Mouse (Mus musculus) kidney, postnatal 0 days (tissue): Measurements from ENCODE around the gene Sdc3. TPM values are rescaled to one million over a fixed set of nuclear protein-coding genes. Genes with fewer than 3 reads are reported as not detected.

Source experiments
- ATAC-seq: fragments of 200-750 bp; cut with Nextera tagmentation; replicated peaks from 2 replicates; pipeline ENCODE4 v1.8.0; 2017; ENCODE audit warnings: low read depth, moderate number of reproducible peaks, moderate TSS enrichment, moderate library complexity; ENCODE audit not compliant: low FRiP score
- DNase-seq: peaks from one replicate; pipeline ENCODE4 v3.0.0-alpha.2; 2016; ENCODE audit warnings: low spot score
- H3K27ac ChIP-seq: fragments of 300-500 bp; sonication (generic); 2 replicates; pipeline ENCODE4 v1.5.1; 2014; ENCODE audit warnings: mild to moderate bottlenecking
- H3K27me3 ChIP-seq: fragments of 300-500 bp; sonication (generic); 2 replicates; pipeline ENCODE4 v1.6.1; 2014; ENCODE audit warnings: low read length, mixed read lengths; ENCODE audit not compliant: insufficient read depth
- H3K36me3 ChIP-seq: fragments of 300-500 bp; sonication (generic); 2 replicates; pipeline ENCODE4 v1.6.1; 2014; ENCODE audit warnings: low read length, mixed read lengths; ENCODE audit not compliant: insufficient read depth
- H3K4me1 ChIP-seq: fragments of 300-500 bp; sonication (generic); replicated peaks from 2 replicates; pipeline ENCODE4 v1.6.1; 2014; ENCODE audit warnings: antibody characterized with exemption, low read length, mixed read lengths; ENCODE audit not compliant: insufficient read depth
- H3K4me2 ChIP-seq: fragments of 300-500 bp; sonication (generic); 2 replicates; pipeline ENCODE4 v1.6.1; 2014; ENCODE audit warnings: mild to moderate bottlenecking, low read length, moderate library complexity, mixed read lengths
- H3K4me3 ChIP-seq: fragments of 300-500 bp; sonication (generic); replicated peaks from 2 replicates; pipeline ENCODE4 v1.5.1; 2014; ENCODE audit warnings: low read depth, low read length
- H3K9ac ChIP-seq: fragments of 300-500 bp; sonication (generic); 2 replicates; pipeline ENCODE4 v1.6.1; 2014; ENCODE audit warnings: low read depth, low read length
- H3K9me3 ChIP-seq: fragments of 300-500 bp; sonication (generic); replicated peaks from 2 replicates; pipeline ENCODE4 v1.6.1; 2016; ENCODE audit warnings: low read length, inconsistent platforms, mixed read lengths
- CTCF ChIP-seq: IDR thresholded peaks from 2 replicates; pipeline ENCODE4 v1.5.1; 2016; ENCODE audit warnings: antibody characterized with exemption, low read depth, mild to moderate bottlenecking, moderate library complexity
- WGBS: fragments of 180-500 bp; shearing (Covaris S2); extraction: QIAGEN DNeasy Blood & Tissue Kit; methylation state at CpG from one replicate; pipeline ENCODE4 v1.1.7; 2014; 5-methylcytosine and 5-hydroxymethylcytosine counted together
- polyA plus RNA-seq: library from polyadenylated mRNA; unstranded; fragments of >200 nt; fragmentation: Nextera tagmentation; extraction: Ambion mirVana; gene quantifications from 2 replicates; pipeline ENCODE4 v1.2.1, GENCODE M21; 2015

Sdc3 gene
- polyA plus RNA-seq, 1 experiment from 2014 or later, result 16.2 TPM

GRCm38 (mm10) chr4:130773899-130774298 lies 18.4 kb upstream of the Sdc3 start:
- 80% methylated on average over 4 of the region's 4 CpGs for WGBS
- peaks cover 61% of the 10 kb centered on the region for H3K36me3 ChIP-seq

GRCm38 (mm10) chr4:130774822-130775221 lies 17.5 kb upstream of the Sdc3 start:
- Histone ChIP-seq H3K27me3 (no peaks in the 10 kb centered on the region), H3K4me2 (no peak overlapping the region), H3K9ac (no peak overlapping the region), H3K36me3 (peaks cover 70% of the 10 kb centered on the region), H3K27ac (no peak overlapping the region), H3K9me3 (no peaks in the 10 kb centered on the region), H3K4me3 (no peak overlapping the region), H3K4me1 (no peaks in the 10 kb centered on the region)
- WGBS, result 91% methylated on average over 4 of the region's 4 CpGs
- TF ChIP-seq CTCF, result no peak
- DNase-seq (no peak), ATAC-seq (no peak)

More at GRCm38 (mm10) chr4:130773899-130774298, 18.4 kb upstream of the Sdc3 start:
- Histone ChIP-seq H3K4me1 (no peaks in the 10 kb centered on the region), H3K27me3 (no peaks in the 10 kb centered on the region), H3K27ac (no peak overlapping the region), H3K9me3 (no peaks in the 10 kb centered on the region), H3K4me3 (no peak overlapping the region), H3K9ac (no peak overlapping the region), H3K4me2 (no peak overlapping the region)
- no peak for TF ChIP-seq CTCF
- DNase-seq, result no peak
- ATAC-seq, result no peak

GRCm38 (mm10) chr4:130777647-130778046 lies 14.7 kb upstream of the Sdc3 start:
- DNase-seq, result no peak
- Histone ChIP-seq H3K4me2 (no peak overlapping the region), H3K9ac (no peak overlapping the region), H3K36me3 (peaks cover 66% of the 10 kb centered on the region), H3K4me3 (no peak overlapping the region), H3K27me3 (no peaks in the 10 kb centered on the region), H3K4me1 (no peaks in the 10 kb centered on the region), H3K27ac (peak overlapping the region; percentile 6; the same call in 1 of the 2 replicates), H3K9me3 (no peaks in the 10 kb centered on the region)
- TF ChIP-seq CTCF, result no peak
- ATAC-seq, result no peak
- 44% methylated on average over 10 of the region's 10 CpGs for WGBS

- DNase-seq, result no peak
- 74% methylated on average over 3 of the region's 3 CpGs for WGBS
- Histone ChIP-seq H3K9ac (no peak overlapping the region), H3K4me3 (no peak overlapping the region), H3K4me1 (no peaks in the 10 kb centered on the region), H3K27me3 (no peaks in the 10 kb centered on the region), H3K4me2 (no peak overlapping the region), H3K27ac (no peak overlapping the region), H3K36me3 (peaks cover 52% of the 10 kb centered on the region), H3K9me3 (no peaks in the 10 kb centered on the region)
- ATAC-seq, result no peak
- no peak for TF ChIP-seq CTCF
Measured at GRCm38 (mm10) chr4:130779037-130779436, 13.3 kb upstream of the Sdc3 start.

- H3K36me3 ChIP-seq, result peaks cover 26% of the 10 kb centered on the region
- DNase-seq, result no peak
- H3K4me2 ChIP-seq, result no peak overlapping the region
- H3K9ac ChIP-seq, result no peak overlapping the region
- no peak overlapping the region for H3K4me3 ChIP-seq
- H3K27ac ChIP-seq, result no peak overlapping the region
- no peak for TF ChIP-seq CTCF
- no peaks in the 10 kb centered on the region for H3K9me3 ChIP-seq
- WGBS, result 96% methylated on average over 2 of the region's 2 CpGs
- no peaks in the 10 kb centered on the region for H3K27me3 ChIP-seq
- no peak for ATAC-seq
- H3K4me1 ChIP-seq, result no peaks in the 10 kb centered on the region
Measured at GRCm38 (mm10) chr4:130782492-130782891, 9.8 kb upstream of the Sdc3 start.

- Histone ChIP-seq H3K9ac (no peak overlapping the region), H3K4me1 (no peaks in the 10 kb centered on the region), H3K4me2 (no peak overlapping the region), H3K27me3 (no peaks in the 10 kb centered on the region), H3K4me3 (no peak overlapping the region), H3K9me3 (no peaks in the 10 kb centered on the region), H3K27ac (no peak overlapping the region), H3K36me3 (peaks cover 16% of the 10 kb centered on the region)
- ATAC-seq (no peak), DNase-seq (peak; percentile 87)
- WGBS, result 15% methylated on average over 4 of the region's 4 CpGs
- peak; percentile 77 for TF ChIP-seq CTCF
Measured at GRCm38 (mm10) chr4:130784755-130785154, 7.6 kb upstream of the Sdc3 start.

GRCm38 (mm10) chr4:130787530-130787929 lies 4.8 kb upstream of the Sdc3 start:
- Histone ChIP-seq H3K27ac (no peak overlapping the region), H3K9ac (no peak overlapping the region), H3K36me3 (no peaks in the 10 kb centered on the region), H3K27me3 (no peaks in the 10 kb centered on the region), H3K4me1 (peaks cover 4% of the 10 kb centered on the region; the same call in 1 of the 2 replicates), H3K4me2 (no peak overlapping the region), H3K4me3 (no peak overlapping the region), H3K9me3 (no peaks in the 10 kb centered on the region)
- DNase-seq, result peak; percentile 44
- no peak for ATAC-seq
- TF ChIP-seq CTCF, result no peak
- 53% methylated on average over 5 of the region's 5 CpGs for WGBS
